Mouse (Mus musculus) E14TG2a.4 (cell line): ENCODE data around the gene Olfr223.
"Not testable (repeated sequence)": the region's sequence is repeated elsewhere in the genome, so short reads cannot be mapped to it uniquely, and the experiment has no call there.

Experiments used
- H3K27me3 ChIP-seq: 2 replicates; pipeline ENCODE4 v1.6.1; 2014; ENCODE audit warnings: low read length, control low read depth; ENCODE audit not compliant: insufficient read depth
- H3K36me3 ChIP-seq: 2 replicates; pipeline ENCODE4 v1.6.1; 2014; ENCODE audit warnings: low read length, control low read depth; ENCODE audit not compliant: insufficient read depth
- H3K4me1 ChIP-seq: replicated peaks from 2 replicates; pipeline ENCODE4 v1.6.1; 2014; ENCODE audit warnings: low read depth, low read length, control low read depth
- H3K4me3 ChIP-seq: replicated peaks from 2 replicates; pipeline ENCODE4 v1.5.1; 2014; ENCODE audit warnings: mild to moderate bottlenecking, low read length
- H3K9me3 ChIP-seq: 2 replicates; pipeline ENCODE4 v1.6.1; 2014; ENCODE audit warnings: low read length, control low read depth
- CTCF ChIP-seq: conservative IDR thresholded peaks from 2 replicates; pipeline ENCODE4 v1.5.1; 2014; ENCODE audit warnings: low read length
- NANOG ChIP-seq: IDR thresholded peaks from 2 replicates; pipeline ENCODE4 v1.6.1; 2014; ENCODE audit warnings: borderline replicate concordance, low read length, mixed read lengths
- POU5F1 ChIP-seq: IDR thresholded peaks from 2 replicates; pipeline ENCODE4 v1.6.1; 2014; ENCODE audit warnings: low read length, borderline replicate concordance

Gene Olfr223

DNA sequence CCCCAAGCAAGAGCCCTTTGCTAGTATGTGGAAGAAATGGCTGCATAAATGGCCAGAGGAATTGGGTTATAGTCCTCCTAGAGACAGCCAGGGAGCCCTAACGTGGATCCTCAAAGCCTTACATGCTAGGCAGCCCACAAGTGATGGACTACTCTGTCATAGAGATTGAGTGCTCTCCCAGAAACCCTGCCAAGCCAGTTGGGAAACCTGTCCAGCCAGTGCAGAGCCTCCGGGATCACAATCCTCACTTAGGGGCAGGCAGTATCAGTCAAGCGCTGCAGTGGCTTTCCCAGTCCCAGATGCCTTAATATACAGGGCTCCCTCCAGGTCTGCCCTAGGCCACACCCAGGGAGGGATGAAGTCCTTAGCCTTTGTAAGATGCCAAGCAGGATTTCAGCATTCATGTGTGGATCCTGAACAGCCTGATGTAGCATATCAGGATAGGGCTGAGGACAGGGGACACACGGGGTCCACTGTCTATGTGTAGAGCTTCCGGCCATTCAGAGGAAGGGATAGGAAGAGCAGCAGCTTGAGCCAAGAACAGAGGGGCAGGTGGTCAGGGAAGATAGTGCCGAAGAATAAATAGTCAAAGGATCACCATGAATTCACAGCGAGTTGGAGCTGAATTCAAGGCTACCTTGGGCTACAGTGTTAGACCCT, 41.0 kb upstream of the Olfr223 start:
- peaks cover 18% of the 10 kb centered on the region; the same call in 1 of the 2 replicates for H3K4me1 ChIP-seq
- H3K36me3 ChIP-seq = no peaks in the 10 kb centered on the region
- TF ChIP-seq CTCF (no peak), NANOG (no peak), POU5F1 (no peak)
- H3K9me3 ChIP-seq = no peaks in the 10 kb centered on the region
- H3K27me3 ChIP-seq = peaks cover 5% of the 10 kb centered on the region
- H3K4me3 ChIP-seq = no peak overlapping the region

GRCm38 (mm10) chr11:59633037-59633436, 39.9 kb upstream of the Olfr223 start:
- Histone ChIP-seq H3K27me3 (peaks cover 5% of the 10 kb centered on the region; the same call in 1 of the 2 replicates), H3K36me3 (no peaks in the 10 kb centered on the region), H3K9me3 (no peaks in the 10 kb centered on the region), H3K4me1 (peaks cover 18% of the 10 kb centered on the region; the same call in 1 of the 2 replicates), H3K4me3 (no peak overlapping the region)
- TF ChIP-seq CTCF (peak; percentile 98), POU5F1 (no peak)

- TF ChIP-seq CTCF (no peak), POU5F1 (no peak), NANOG (no peak)
- no peaks in the 10 kb centered on the region for H3K36me3 ChIP-seq
- H3K4me1 ChIP-seq = peaks cover 17% of the 10 kb centered on the region; the same call in 1 of the 2 replicates
- H3K27me3 ChIP-seq = peaks cover 5% of the 10 kb centered on the region; the same call in 1 of the 2 replicates
- H3K4me3 ChIP-seq = no peak overlapping the region
- H3K9me3 ChIP-seq = no peaks in the 10 kb centered on the region
These were observed 38.9 kb upstream of the Olfr223 start for GRCm38 (mm10) chr11:59631980-59632379.

DNA sequence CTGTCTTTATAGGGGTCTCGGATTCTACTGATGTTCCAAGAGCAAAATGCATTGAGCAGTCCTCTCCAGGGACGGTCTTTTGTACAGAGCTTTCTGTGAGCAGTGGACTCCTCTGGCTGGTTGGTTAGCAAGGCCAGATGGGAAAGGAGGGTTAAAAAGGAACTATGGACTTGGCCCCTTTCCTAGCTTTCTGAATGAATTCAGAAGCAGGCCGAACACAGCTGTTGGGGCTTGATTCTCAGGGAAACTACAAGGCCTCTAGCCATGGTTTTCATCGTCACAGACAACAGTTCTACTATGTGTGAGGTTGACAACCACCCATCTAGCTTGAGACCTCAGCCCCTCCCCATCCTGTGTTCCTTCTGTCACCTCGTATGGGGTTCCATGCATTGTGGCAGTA, 36.8 kb upstream of the Olfr223 start:
- no peaks in the 10 kb centered on the region for H3K9me3 ChIP-seq
- H3K27me3 ChIP-seq = peaks cover 5% of the 10 kb centered on the region; the same call in 1 of the 2 replicates
- no peak overlapping the region for H3K4me3 ChIP-seq
- H3K36me3 ChIP-seq = no peaks in the 10 kb centered on the region
- no peak for TF ChIP-seq POU5F1
- TF ChIP-seq NANOG = no peak
- no peak for TF ChIP-seq CTCF
- peaks cover 10% of the 10 kb centered on the region; the same call in 1 of the 2 replicates for H3K4me1 ChIP-seq

GRCm38 (mm10) chr11:59628177-59628576, 35.1 kb upstream of the Olfr223 start:
- Histone ChIP-seq H3K4me1 (peaks cover under 1% of the 10 kb centered on the region; the same call in 1 of the 2 replicates), H3K36me3 (no peaks in the 10 kb centered on the region), H3K9me3 (no peaks in the 10 kb centered on the region), H3K27me3 (peaks cover 5% of the 10 kb centered on the region; the same call in 1 of the 2 replicates), H3K4me3 (no peak overlapping the region)
- TF ChIP-seq CTCF = no peak

- no peak overlapping the region for H3K4me3 ChIP-seq
- H3K4me1 ChIP-seq = no peaks in the 10 kb centered on the region
- TF ChIP-seq NANOG (no peak), CTCF (no peak), POU5F1 (no peak)
- no peaks in the 10 kb centered on the region for H3K36me3 ChIP-seq
- H3K27me3 ChIP-seq = no peaks in the 10 kb centered on the region; the same call in 1 of the 2 replicates
- no peaks in the 10 kb centered on the region for H3K9me3 ChIP-seq
These were observed 33.1 kb upstream of the Olfr223 start for GRCm38 (mm10) chr11:59626192-59626591.

GRCm38 (mm10) chr11:59624017-59624630, 31.0 kb upstream of the Olfr223 start:
- Histone ChIP-seq H3K36me3 (no peaks in the 10 kb centered on the region), H3K9me3 (no peaks in the 10 kb centered on the region), H3K4me3 (no peak overlapping the region), H3K27me3 (no peaks in the 10 kb centered on the region; the same call in 1 of the 2 replicates), H3K4me1 (no peaks in the 10 kb centered on the region)
- TF ChIP-seq CTCF (peak; percentile 48), POU5F1 (no peak)

DNA sequence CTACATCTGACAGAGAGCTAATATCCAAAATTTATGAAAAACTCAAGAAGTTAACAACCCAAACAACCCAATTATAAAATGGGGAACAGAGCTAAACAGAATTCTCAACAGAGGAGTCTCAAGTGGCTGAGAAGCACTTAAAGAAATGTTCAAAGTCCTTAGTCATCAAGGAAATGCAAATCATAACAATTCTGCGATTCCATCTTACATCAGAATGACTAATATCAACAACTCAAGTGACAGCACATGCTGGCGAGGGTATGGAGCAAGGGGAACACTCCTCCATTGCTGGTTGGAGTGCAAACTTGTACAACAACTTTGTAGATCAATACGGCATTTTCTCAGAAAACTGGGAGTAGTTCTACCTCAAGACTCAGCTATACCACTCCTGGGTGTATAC, 29.1 kb upstream of the Olfr223 start:
- H3K36me3 ChIP-seq = no peaks in the 10 kb centered on the region
- no peaks in the 10 kb centered on the region for H3K4me1 ChIP-seq
- no peak for TF ChIP-seq CTCF
- TF ChIP-seq POU5F1 = no peak
- no peak for TF ChIP-seq NANOG
- H3K4me3 ChIP-seq = no peak overlapping the region
- peaks cover 5% of the 10 kb centered on the region; the same call in 1 of the 2 replicates for H3K27me3 ChIP-seq
- H3K9me3 ChIP-seq = no peaks in the 10 kb centered on the region

DNA sequence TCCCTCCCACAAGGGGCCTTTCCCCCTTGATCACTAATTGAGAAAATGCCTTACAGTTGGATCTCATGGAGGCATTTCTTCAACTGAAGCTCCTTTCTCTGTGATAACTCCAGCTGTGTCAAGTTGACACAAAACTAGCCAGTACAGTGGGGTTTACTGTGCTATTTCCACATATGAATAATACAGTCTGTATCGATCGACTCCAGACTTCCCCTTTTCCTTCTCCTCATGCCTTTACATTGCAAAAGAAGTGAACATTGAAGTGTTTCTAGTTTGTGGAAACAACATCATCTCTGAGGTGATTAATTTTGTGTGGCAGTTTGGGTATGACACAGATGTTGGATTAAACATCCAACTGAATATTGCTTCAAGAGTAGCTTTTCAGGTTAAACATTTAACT, 23.9 kb upstream of the Olfr223 start:
- H3K4me3 ChIP-seq, H3K4me1 ChIP-seq, H3K9me3 ChIP-seq, H3K27me3 ChIP-seq, H3K36me3 ChIP-seq: not testable (repeated sequence)
